Mouse (Mus musculus): ENCODE data around the gene Mlxip. TPM values are rescaled to one million over a fixed set of nuclear protein-coding genes. Genes with fewer than 3 reads are reported as not detected.

The Mlxip gene
- polyA plus RNA-seq, 1 experiment: 87.1 TPM

- TF ChIP-seq CTCF (IDR thresholded peaks at IDR 0.05; ENCODE audit: extremely low read depth, insufficient read depth, insufficient read length, insufficient replicate concordance) (no peak), POLR2A (IDR thresholded peaks at IDR 0.05; ENCODE audit: low read depth, low read length) (no peak)
- no peaks in the 10 kb centered on the region; the same call in 1 of the 2 replicates for H3K4me1 ChIP-seq (ENCODE audit: control insufficient read depth, insufficient read depth, insufficient read length)
- no peak overlapping the region for H3K27ac ChIP-seq (ENCODE audit: insufficient read depth, low read length)
- H3K27me3 ChIP-seq (ENCODE audit: control insufficient read depth, insufficient read depth, low read length): no peaks in the 10 kb centered on the region
- H3K4me3 ChIP-seq (ENCODE audit: extremely low read depth, insufficient read depth, insufficient read length): no peak overlapping the region
- 76% methylated on average over 5 of the region's 5 CpGs for WGBS
- DNase-seq (ENCODE audit: low read depth in 1 of 2, low spot score in 2 of 2): no peak
- H3K36me3 ChIP-seq (ENCODE audit: control insufficient read depth, insufficient read depth, low read length): no peaks in the 10 kb centered on the region; the same call in 1 of the 2 replicates
Observed at GRCm38 (mm10) chr5:123461420-123461819, 66.8 kb downstream of the Mlxip start.

- no peak for TF ChIP-seq POLR2A (IDR thresholded peaks at IDR 0.05; ENCODE audit: low read depth, low read length)
- no peak for TF ChIP-seq CTCF (IDR thresholded peaks at IDR 0.05; ENCODE audit: extremely low read depth, insufficient read depth, insufficient read length, insufficient replicate concordance)
- Histone ChIP-seq H3K36me3 (ENCODE audit: control insufficient read depth, insufficient read depth, low read length) (no peaks in the 10 kb centered on the region), H3K4me3 (ENCODE audit: extremely low read depth, insufficient read depth, insufficient read length) (no peak overlapping the region), H3K4me1 (ENCODE audit: control insufficient read depth, insufficient read depth, insufficient read length) (no peaks in the 10 kb centered on the region; the same call in 1 of the 2 replicates), H3K27ac (ENCODE audit: insufficient read depth, low read length) (no peak overlapping the region), H3K27me3 (ENCODE audit: control insufficient read depth, insufficient read depth, low read length) (no peaks in the 10 kb centered on the region)
- no peak for DNase-seq (ENCODE audit: low read depth in 1 of 2, low spot score in 2 of 2)
- 89% methylated on average over 1 of the region's 1 CpGs for WGBS
Observed at GRCm38 (mm10) chr5:123464638-123465037, 70.0 kb downstream of the Mlxip start.

- Histone ChIP-seq H3K4me3 (ENCODE audit: extremely low read depth, insufficient read depth, insufficient read length) (peak overlapping the region; percentile 29; the same call in 1 of the 2 replicates), H3K4me1 (ENCODE audit: control insufficient read depth, insufficient read depth, insufficient read length) (peaks cover 3% of the 10 kb centered on the region; the same call in 1 of the 2 replicates), H3K27ac (ENCODE audit: insufficient read depth, low read length) (no peak overlapping the region), H3K27me3 (ENCODE audit: control insufficient read depth, insufficient read depth, low read length) (no peaks in the 10 kb centered on the region), H3K36me3 (ENCODE audit: control insufficient read depth, insufficient read depth, low read length) (no peaks in the 10 kb centered on the region)
- TF ChIP-seq POLR2A (IDR thresholded peaks at IDR 0.05; ENCODE audit: low read depth, low read length): no peak
- no peak for TF ChIP-seq CTCF (IDR thresholded peaks at IDR 0.05; ENCODE audit: extremely low read depth, insufficient read depth, insufficient read length, insufficient replicate concordance)
- 2% methylated on average over 10 of the region's 10 CpGs for WGBS
- no peak for DNase-seq (ENCODE audit: low read depth in 1 of 2, low spot score in 2 of 2)
Observed at GRCm38 (mm10) chr5:123470784-123471400, 76.3 kb downstream of the Mlxip start.

DNA sequence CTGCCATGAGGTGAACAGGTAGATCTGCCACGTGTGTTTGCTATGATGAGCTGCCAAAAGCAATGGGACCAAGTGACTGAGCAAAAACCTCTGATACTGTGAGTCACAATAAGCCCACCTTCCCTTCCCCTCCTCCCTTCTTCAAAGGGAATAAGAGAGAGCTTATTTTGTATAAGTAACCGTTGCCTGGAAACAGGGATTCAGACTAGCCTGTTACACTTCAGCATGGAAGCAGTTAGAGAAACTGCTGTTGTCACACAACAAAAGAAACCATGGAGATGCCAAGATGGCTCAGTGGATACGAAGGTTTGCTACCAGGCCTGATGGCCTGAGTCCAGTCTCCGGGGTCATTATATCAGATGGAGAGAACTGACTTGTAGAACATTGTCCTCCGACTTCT, 79.2 kb downstream of the Mlxip start:
- no peaks in the 10 kb centered on the region for H3K36me3 ChIP-seq (ENCODE audit: control insufficient read depth, insufficient read depth, low read length)
- no peaks in the 10 kb centered on the region for H3K27me3 ChIP-seq (ENCODE audit: control insufficient read depth, insufficient read depth, low read length)
- peaks cover 3% of the 10 kb centered on the region; the same call in 1 of the 2 replicates for H3K4me1 ChIP-seq (ENCODE audit: control insufficient read depth, insufficient read depth, insufficient read length)
- no peak for TF ChIP-seq CTCF (IDR thresholded peaks at IDR 0.05; ENCODE audit: extremely low read depth, insufficient read depth, insufficient read length, insufficient replicate concordance)
- TF ChIP-seq POLR2A (IDR thresholded peaks at IDR 0.05; ENCODE audit: low read depth, low read length): no peak
- 87% methylated on average over 5 of the region's 5 CpGs for WGBS
- H3K4me3 ChIP-seq (ENCODE audit: extremely low read depth, insufficient read depth, insufficient read length): no peak overlapping the region
- H3K27ac ChIP-seq (ENCODE audit: insufficient read depth, low read length): no peak overlapping the region
- no peak for DNase-seq (ENCODE audit: low read depth in 1 of 2, low spot score in 2 of 2)

- WGBS: 56% methylated on average over 11 of the region's 11 CpGs
- no peak for DNase-seq (ENCODE audit: low read depth in 1 of 2, low spot score in 2 of 2)
- Histone ChIP-seq H3K27me3 (ENCODE audit: control insufficient read depth, insufficient read depth, low read length) (no peaks in the 10 kb centered on the region), H3K4me1 (ENCODE audit: control insufficient read depth, insufficient read depth, insufficient read length) (no peaks in the 10 kb centered on the region), H3K27ac (ENCODE audit: insufficient read depth, low read length) (no peak overlapping the region), H3K4me3 (ENCODE audit: extremely low read depth, insufficient read depth, insufficient read length) (no peak overlapping the region), H3K36me3 (ENCODE audit: control insufficient read depth, insufficient read depth, low read length) (no peaks in the 10 kb centered on the region)
- TF ChIP-seq CTCF (IDR thresholded peaks at IDR 0.05; ENCODE audit: extremely low read depth, insufficient read depth, insufficient read length, insufficient replicate concordance) (no peak), POLR2A (IDR thresholded peaks at IDR 0.05; ENCODE audit: low read depth, low read length) (no peak)
Observed at GRCm38 (mm10) chr5:123487659-123488395, 93.2 kb downstream of the Mlxip start.

DNA sequence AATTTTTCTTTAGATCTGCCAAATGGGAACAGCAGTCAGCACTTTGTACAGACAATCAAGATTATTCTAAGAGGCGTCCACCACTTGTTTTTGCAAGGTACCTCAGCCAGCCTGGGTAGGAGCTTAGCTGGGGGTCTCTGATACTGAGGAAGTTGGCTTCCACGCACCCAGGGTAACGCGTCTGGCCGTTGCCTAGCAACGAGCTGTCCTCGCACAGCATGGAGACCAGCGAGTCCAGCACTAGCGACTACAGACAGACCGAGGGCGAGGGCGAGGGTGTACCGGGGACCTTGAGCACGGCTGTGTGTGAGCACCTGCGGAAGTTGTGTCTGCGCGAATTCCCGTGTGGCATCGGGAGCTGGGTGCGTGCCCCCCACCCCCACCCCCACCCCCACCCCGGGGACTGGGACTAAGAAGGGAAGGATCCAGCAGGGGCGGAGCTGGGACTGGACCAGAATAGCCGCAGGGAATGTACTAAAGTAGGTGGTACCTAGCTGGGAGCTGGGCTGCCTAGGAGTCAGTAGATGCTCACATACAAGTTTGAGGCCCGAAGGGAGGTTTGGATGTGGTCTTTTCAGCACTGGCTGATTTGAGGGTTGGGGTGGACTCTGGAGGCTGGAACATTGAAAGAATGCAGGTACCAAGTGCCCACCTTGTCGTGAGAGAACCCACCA, 94.7 kb downstream of the Mlxip start, which contains the start of the genes Lrrc43 and Il31:
TSS of gene Lrrc43 (plus strand) at position 194 of the 674 bp plus-strand sequence.
TSS of gene Il31 (minus strand) at position 378 of the 674 bp plus-strand sequence.
- no peaks in the 10 kb centered on the region for H3K27me3 ChIP-seq (ENCODE audit: control insufficient read depth, insufficient read depth, low read length)
- H3K27ac ChIP-seq (ENCODE audit: insufficient read depth, low read length): no peak within 1 kb of the TSS
- H3K4me3 ChIP-seq (ENCODE audit: extremely low read depth, insufficient read depth, insufficient read length): no peak within 1 kb of the TSS
- DNase-seq (ENCODE audit: low read depth in 1 of 2, low spot score in 2 of 2): no peak
- WGBS: 20% methylated on average over 25 of the region's 25 CpGs
- H3K4me1 ChIP-seq (ENCODE audit: control insufficient read depth, insufficient read depth, insufficient read length): no peaks in the 10 kb centered on the region
- TF ChIP-seq CTCF (IDR thresholded peaks at IDR 0.05; ENCODE audit: extremely low read depth, insufficient read depth, insufficient read length, insufficient replicate concordance) (no peak), POLR2A (IDR thresholded peaks at IDR 0.05; ENCODE audit: low read depth, low read length) (no peak)
- H3K36me3 ChIP-seq (ENCODE audit: control insufficient read depth, insufficient read depth, low read length): no peaks in the 10 kb centered on the region

Measured in spleen, adult 2 months (tissue).